13 mouse cellular contexts compared by ENCODE assay signal in genomic region chr5:139404801-139405401, GRCm38 (mm10). TPM values are rescaled to one million over a fixed set of nuclear protein-coding genes. Genes with fewer than 3 reads are reported as not detected.
A peak's percentile ranks its signal among the peaks of the same experiment; 100 is the strongest.
DNase-seq lines count a peak whose midpoint lies in the region; ATAC-seq and TF ChIP-seq lines count a peak whose summit lies in the region.
"Had no signal": no experiment of that assay in that cellular context is flagged by ENCODE, and none has a peak within 500 bp of the region (broad histone marks: within the 10 kb centered on the region; RNA-seq: fewer than 3 reads in every experiment).

TSS of gene C130050O18Rik (plus strand) at chr5:139405280.

- TF ChIP-seq CTCF in heart, adult 2 months (IDR thresholded peaks at IDR 0.05): no peak
- no peak for TF ChIP-seq CTCF in liver, postnatal 0 days (IDR thresholded peaks at IDR 0.05; ENCODE audit: low read depth)

- DNase-seq in heart, adult 2 months: peak in 1 of 2 experiments; percentile 52
- DNase-seq in heart, postnatal 10 days: no peak
- peak; percentile 23 to 37 for DNase-seq in spleen, postnatal 10 days (ENCODE audit: low spot score in 2 of 2)
- DNase-seq in spleen, adult 18-20 months: no peak
- peak; percentile 52 for DNase-seq in liver, postnatal 0 days
- DNase-seq in cerebellum, postnatal 10 days: no peak
- DNase-seq in frontal cortex, postnatal 10 days (ENCODE audit: low spot score in 2 of 2): no peak
- DNase-seq in thymus, postnatal 10 days (ENCODE audit: low spot score in 2 of 2): no peak
- DNase-seq: B cell, adult 2 months; cerebellum, postnatal 25 days; kidney, adult 18-20 months; right cerebral cortex, adult 18-20 months had no signal

- TF ChIP-seq EP300 in heart, adult 2 months (IDR thresholded peaks at IDR 0.05; ENCODE audit: insufficient read depth, low read depth, low read length): no peak
- TF ChIP-seq EP300 in liver, postnatal 0 days (IDR thresholded peaks at IDR 0.05; ENCODE audit: low read depth): no peak

- peak within 1 kb of the TSS; percentile 52 for H3K4me2 ChIP-seq in liver, postnatal 0 days (ENCODE audit: low read depth, low read length)
- H3K4me2 ChIP-seq: lung, embryonic 15.5 days had no signal

- ATAC-seq in liver, postnatal 0 days: peak; percentile 42

- 68% methylated on average over 6 of the region's 6 CpGs for WGBS in heart, adult 2 months
- 37% methylated on average over 6 of the region's 6 CpGs for WGBS in liver, postnatal 0 days (ENCODE audit: insufficient replicate concordance)

- H3K4me1 ChIP-seq in heart, adult 2 months (ENCODE audit: control insufficient read depth, insufficient read depth, low read length): peaks cover 26% of the 10 kb centered on the region
- H3K4me1 ChIP-seq in liver, postnatal 0 days (ENCODE audit: insufficient read depth): peaks cover 25% of the 10 kb centered on the region

- H3K27me3 ChIP-seq in heart, adult 2 months (ENCODE audit: control insufficient read depth, insufficient read depth, low read length): no peaks in the 10 kb centered on the region
- H3K27me3 ChIP-seq in liver, postnatal 0 days (ENCODE audit: insufficient read depth, low read length): no peaks in the 10 kb centered on the region
- H3K27me3 ChIP-seq: lung, embryonic 15.5 days had no signal

- H3K36me3 ChIP-seq in heart, adult 2 months (ENCODE audit: control insufficient read depth, insufficient read depth, low read length): peaks cover 3% of the 10 kb centered on the region; the same call in 1 of the 2 replicates
- no peaks in the 10 kb centered on the region for H3K36me3 ChIP-seq in liver, postnatal 0 days (replicated peaks; ENCODE audit: insufficient read depth, low read length)
- H3K36me3 ChIP-seq: lung, embryonic 15.5 days had no signal

- no peak for TF ChIP-seq POLR2A in heart, adult 2 months (IDR thresholded peaks at IDR 0.05; ENCODE audit: insufficient read depth, low read depth, low read length)

- peak within 1 kb of the TSS; percentile 67 for H3K9ac ChIP-seq in heart, adult 2 months (ENCODE audit: low read depth, low read length)
- H3K9ac ChIP-seq in liver, postnatal 0 days (replicated peaks): peak within 1 kb of the TSS; percentile 51; the same call in 1 of the 2 replicates
- H3K9ac ChIP-seq: lung, embryonic 15.5 days had no signal

- H3K4me3 ChIP-seq in heart, adult 2 months: peak within 1 kb of the TSS; percentile 41
- H3K4me3 ChIP-seq in liver, postnatal 0 days (ENCODE audit: low read depth, low read length): peak within 1 kb of the TSS; percentile 29; the same call in 1 of the 2 replicates
- H3K4me3 ChIP-seq: lung, embryonic 15.5 days had no signal

- peak within 1 kb of the TSS; percentile 88 for H3K27ac ChIP-seq in heart, adult 2 months
- peak within 1 kb of the TSS; percentile 91 for H3K27ac ChIP-seq in liver, postnatal 0 days (ENCODE audit: low read depth)
- H3K27ac ChIP-seq: lung, embryonic 15.5 days had no signal

- no peaks in the 10 kb centered on the region for H3K9me3 ChIP-seq in liver, postnatal 0 days (ENCODE audit: low read length)
- H3K9me3 ChIP-seq: lung, embryonic 15.5 days had no signal

- 0 out of 2 replicates have a peak, but pooled peaks cover 2% of the 10 kb centered on the region for H3K79me2 ChIP-seq in heart, adult 2 months (replicated peaks; ENCODE audit: control insufficient read depth, insufficient read depth, low read length)

- intact Hi-C loops in heart, adult 2 months (cut with DNase I): loop anchor here (5.0 kb wide), 1 partner anchor 57 kb away; the partner anchor contains the start of gene 3110082I17Rik
- intact Hi-C loops in heart, postnatal 10 days (cut with DNase I): no loop called here

RNA-seq across cellular contexts. Expression of gene C130050O18Rik, which starts in this region (rescaled TPM):
- total RNA-seq in heart, adult 2 months (2021): 1 to 10 TPM in 1 of 2 experiments, under 1 TPM in 1; 0.68 to 1.1 TPM
- polyA plus RNA-seq in heart, adult 2 months (2012; rRNA removed): 0.98 and 1.1 TPM in 2 replicates
- total RNA-seq in heart, postnatal 10 days (2021): under 1 TPM; 0.74 to 0.93 TPM
- 1.9 and 2.0 TPM in 2 replicates for polyA plus RNA-seq in liver, postnatal 0 days (2015; fragmentation: Nextera tagmentation; extraction: Ambion mirVana)

Comparison
In these comparisons a context has a peak if more than half of its experiments do, and no peak if none do; other contexts are left out.
1. DNase-seq: peak in spleen, postnatal 10 days (2 of 2) and liver, postnatal 0 days (single experiment); none in heart, postnatal 10 days (0 of 2), spleen, adult 18-20 months (0 of 2), cerebellum, postnatal 10 days (0 of 2), frontal cortex, postnatal 10 days (0 of 2) and thymus, postnatal 10 days (0 of 2).